Mouse (Mus musculus) embryonic stem cell, embryonic (primary cell): ENCODE results near the gene Erc2.
"Not testable (repeated sequence)": the region's sequence is repeated elsewhere in the genome, so short reads cannot be mapped to it uniquely, and the experiment has no call there.

Experiments used
- CTCF ChIA-PET, 4 experiments: fragments of 300-600 bp in 2 of 4; fragments of 350-600 bp in 2 of 4; sonication (Branson Sonifier 250); formaldehyde crosslinking; loops; one replicate each; lab custom pipeline; 2022; ENCODE audit warnings: inconsistent platforms in 2 of 4; lab: Charles Lee
- POLR2A ChIA-PET, 4 experiments: fragments of 300-600 bp in 2 of 4; fragments of 350-600 bp in 2 of 4; sonication (Branson Sonifier 250); formaldehyde crosslinking; loops; one replicate each; lab custom pipeline; 2022; ENCODE audit warnings: antibody characterized with exemption in 4 of 4, inconsistent platforms in 1 of 4; lab: Charles Lee

Erc2 gene

GRCm38 (mm10) chr14:27835351-27835750 lies 213.1 kb downstream of the Erc2 start:
- CTCF ChIA-PET = interaction anchor here in 1 of 4 experiments (0.6 kb wide), 1 partner anchor 76 kb away, joined by 3 read pairs; no protein-coding TSS in a partner anchor
- POLR2A ChIA-PET = interaction anchor here in 1 of 4 experiments (0.5 kb wide), 1 partner anchor 178 kb away, joined by 5 read pairs; no protein-coding TSS in a partner anchor

- ChIA-PET CTCF (interaction anchor here in 2 of 4 experiments (1.0 to 1.1 kb wide), 2 partner anchors 206 to 277 kb away, joined by 3 read pairs; no protein-coding TSS in a partner anchor), POLR2A (no interaction called here)
Measured at GRCm38 (mm10) chr14:27837601-27838105, 215.4 kb downstream of the Erc2 start.

- POLR2A ChIA-PET = interaction anchor here in 1 of 4 experiments (0.6 kb wide), 1 partner anchor 1390 kb away, joined by 4 read pairs; no protein-coding TSS in a partner anchor
- CTCF ChIA-PET = interaction anchor here in 1 of 4 experiments (0.5 kb wide), 1 partner anchor 319 kb away, joined by 4 read pairs; no protein-coding TSS in a partner anchor
Measured at GRCm38 (mm10) chr14:27840120-27840519, 217.9 kb downstream of the Erc2 start.

GRCm38 (mm10) chr14:27846875-27847274 lies 224.6 kb downstream of the Erc2 start:
- ChIA-PET POLR2A (no interaction called here), CTCF (interaction anchor here in 1 of 4 experiments (0.6 kb wide), 1 partner anchor 89 kb away, joined by 3 read pairs; no protein-coding TSS in a partner anchor)

GRCm38 (mm10) chr14:27847291-27847690 lies 225.1 kb downstream of the Erc2 start:
- POLR2A ChIA-PET = no interaction called here

GRCm38 (mm10) chr14:27851231-27851630 lies 229.0 kb downstream of the Erc2 start:
- POLR2A ChIA-PET = no interaction called here
- CTCF ChIA-PET = interaction anchor here in 1 of 4 experiments (0.6 kb wide), 1 partner anchor 110 kb away, joined by 5 read pairs; no protein-coding TSS in a partner anchor

More at GRCm38 (mm10) chr14:27847291-27847690, 225.1 kb downstream of the Erc2 start:
- CTCF ChIA-PET = no interaction called here

GRCm38 (mm10) chr14:27852606-27853005 lies 230.4 kb downstream of the Erc2 start:
- CTCF ChIA-PET = no interaction called here

GRCm38 (mm10) chr14:27860371-27861046 lies 238.3 kb downstream of the Erc2 start:
- CTCF ChIA-PET = no interaction called here

More at GRCm38 (mm10) chr14:27852606-27853005, 230.4 kb downstream of the Erc2 start:
- POLR2A ChIA-PET = no interaction called here

GRCm38 (mm10) chr14:27862299-27862698 lies 240.1 kb downstream of the Erc2 start:
- POLR2A ChIA-PET = no interaction called here
- CTCF ChIA-PET = no interaction called here

More at GRCm38 (mm10) chr14:27860371-27861046, 238.3 kb downstream of the Erc2 start:
- POLR2A ChIA-PET = no interaction called here

- ChIA-PET CTCF (no interaction called here), POLR2A (no interaction called here)
Measured at GRCm38 (mm10) chr14:27867386-27867785, 245.2 kb downstream of the Erc2 start.

- CTCF ChIA-PET = interaction anchor here in 2 of 4 experiments (0.6 to 1.3 kb wide), 3 partner anchors 8 to 380 kb away, joined by 3 read pairs; no protein-coding TSS in a partner anchor
- POLR2A ChIA-PET = interaction anchor here in 1 of 4 experiments (0.5 kb wide), 1 partner anchor 156 kb away, joined by 3 read pairs; no protein-coding TSS in a partner anchor
Measured at GRCm38 (mm10) chr14:27873619-27874018, 251.4 kb downstream of the Erc2 start.

GRCm38 (mm10) chr14:27875991-27876411 lies 253.8 kb downstream of the Erc2 start:
- ChIA-PET CTCF (no interaction called here), POLR2A (no interaction called here)

GRCm38 (mm10) chr14:27881972-27882371 lies 259.7 kb downstream of the Erc2 start:
- POLR2A ChIA-PET = no interaction called here

GRCm38 (mm10) chr14:27886337-27886736 lies 264.1 kb downstream of the Erc2 start:
- CTCF ChIA-PET, POLR2A ChIA-PET: not testable (repeated sequence)

More at GRCm38 (mm10) chr14:27881972-27882371, 259.7 kb downstream of the Erc2 start:
- CTCF ChIA-PET = interaction anchor here in 2 of 4 experiments (0.6 to 1.4 kb wide), 2 partner anchors 9 to 141 kb away, joined by 3 to 4 read pairs; no protein-coding TSS in a partner anchor

- POLR2A ChIA-PET = interaction anchor here in 1 of 4 experiments (0.7 kb wide), 1 partner anchor 12 kb away, joined by 5 read pairs; no protein-coding TSS in a partner anchor
- CTCF ChIA-PET = no interaction called here
Measured at GRCm38 (mm10) chr14:27887488-27887887, 265.3 kb downstream of the Erc2 start.

GRCm38 (mm10) chr14:27889650-27890049 lies 267.4 kb downstream of the Erc2 start:
- POLR2A ChIA-PET = no interaction called here
- CTCF ChIA-PET = no interaction called here

GRCm38 (mm10) chr14:27892416-27892815 lies 270.2 kb downstream of the Erc2 start:
- ChIA-PET POLR2A (no interaction called here), CTCF (no interaction called here)

- CTCF ChIA-PET = interaction anchor here in 1 of 4 experiments (0.6 kb wide), 1 partner anchor 1078 kb away, joined by 19 read pairs; no protein-coding TSS in a partner anchor
- POLR2A ChIA-PET = no interaction called here
Measured at GRCm38 (mm10) chr14:27901772-27902171, 279.5 kb downstream of the Erc2 start.

- POLR2A ChIA-PET = no interaction called here
- CTCF ChIA-PET = no interaction called here
Measured at GRCm38 (mm10) chr14:27921656-27922373, 299.6 kb downstream of the Erc2 start.
